Comparison of ENCODE assay signal across 10 mouse cellular contexts in genomic region chr5:102045177-102045576, GRCm38 (mm10). TPM values are rescaled to one million over a fixed set of nuclear protein-coding genes. Genes with fewer than 3 reads are reported as not detected.
A peak's percentile ranks its signal among the peaks of the same experiment; 100 is the strongest.
DNase-seq lines count a peak whose midpoint lies in the region; ATAC-seq lines count a peak whose summit lies in the region.
"Had no signal": no experiment of that assay in that cellular context is flagged by ENCODE, and none has a peak within 500 bp of the region (broad histone marks: within the 10 kb centered on the region; RNA-seq: fewer than 3 reads in every experiment).

No protein-coding gene starts in this region.

- WGBS in embryonic facial prominence, embryonic 14.5 days = 84% methylated on average over 8 of the region's 8 CpGs
- 93% methylated on average over 8 of the region's 8 CpGs for WGBS in embryonic facial prominence, embryonic 10.5 days
- 64% methylated on average over 8 of the region's 8 CpGs for WGBS in intestine, embryonic 15.5 days

- no peak overlapping the region for H3K4me2 ChIP-seq in embryonic facial prominence, embryonic 14.5 days (ENCODE audit: low read depth, low read length)
- no peak overlapping the region for H3K4me2 ChIP-seq in intestine, embryonic 15.5 days (replicated peaks)
- H3K4me2 ChIP-seq: embryonic facial prominence, embryonic 13.5 days had no signal

- H3K9ac ChIP-seq in embryonic facial prominence, embryonic 14.5 days (ENCODE audit: low read depth, low read length) = no peak overlapping the region
- no peak overlapping the region for H3K9ac ChIP-seq in intestine, embryonic 15.5 days
- H3K9ac ChIP-seq: embryonic facial prominence, embryonic 13.5 days had no signal

- no peak for ATAC-seq in embryonic facial prominence, embryonic 14.5 days (ENCODE audit: low read depth)
- ATAC-seq in intestine, embryonic 15.5 days = peak; percentile 57
- no peak for ATAC-seq in CD4-positive, CD25-positive, alpha-beta regulatory T cell, adult 4 months

- peaks cover 25% of the 10 kb centered on the region for H3K36me3 ChIP-seq in embryonic facial prominence, embryonic 14.5 days (ENCODE audit: control insufficient read depth, insufficient read depth, low read length)
- peaks cover 58% of the 10 kb centered on the region for H3K36me3 ChIP-seq in embryonic facial prominence, embryonic 10.5 days (replicated peaks)
- peaks cover 6% of the 10 kb centered on the region; the same call in 1 of the 2 replicates for H3K36me3 ChIP-seq in intestine, embryonic 15.5 days
- peaks cover 57% of the 10 kb centered on the region for H3K36me3 ChIP-seq in megakaryocyte, embryonic 14.5 days (replicated peaks; ENCODE audit: low read length)

- H3K27ac ChIP-seq in embryonic facial prominence, embryonic 14.5 days (replicated peaks; ENCODE audit: low read depth, low read length) = peak overlapping the region; percentile 58
- no peak overlapping the region for H3K27ac ChIP-seq in embryonic facial prominence, embryonic 10.5 days (replicated peaks)
- H3K27ac ChIP-seq in intestine, embryonic 15.5 days = peak overlapping the region; percentile 58; the same call in 1 of the 2 replicates
- H3K27ac ChIP-seq: embryonic facial prominence, embryonic 13.5 days; gastrocnemius, adult 2 months had no signal

- H3K4me3 ChIP-seq in embryonic facial prominence, embryonic 14.5 days (ENCODE audit: low read depth, low read length) = no peak overlapping the region
- no peak overlapping the region for H3K4me3 ChIP-seq in embryonic facial prominence, embryonic 10.5 days
- H3K4me3 ChIP-seq in intestine, embryonic 15.5 days (replicated peaks) = no peak overlapping the region
- H3K4me3 ChIP-seq in megakaryocyte, embryonic 14.5 days (replicated peaks) = peak overlapping the region; percentile 89
- H3K4me3 ChIP-seq: embryonic facial prominence, embryonic 13.5 days; gastrocnemius, adult 2 months had no signal

- DNase-seq in embryonic facial prominence, embryonic 14.5 days (ENCODE audit: low spot score) = peak; percentile 20
- no peak for DNase-seq in embryonic facial prominence, embryonic 10.5 days (ENCODE audit: low spot score)
- peak; percentile 32 to 44 for DNase-seq in lung, adult 18-20 months
- no peak for DNase-seq in lung, postnatal 14 days
- no peak for DNase-seq in right cerebral cortex, adult 18-20 months
- DNase-seq: gastrocnemius, adult 2 months had no signal

- H3K9me3 ChIP-seq in embryonic facial prominence, embryonic 14.5 days (ENCODE audit: control insufficient read depth, low read length) = no peaks in the 10 kb centered on the region
- no peaks in the 10 kb centered on the region for H3K9me3 ChIP-seq in embryonic facial prominence, embryonic 10.5 days
- no peaks in the 10 kb centered on the region for H3K9me3 ChIP-seq in intestine, embryonic 15.5 days
- peaks cover 18% of the 10 kb centered on the region for H3K9me3 ChIP-seq in megakaryocyte, embryonic 14.5 days
- H3K9me3 ChIP-seq: embryonic facial prominence, embryonic 13.5 days had no signal

- H3K4me1 ChIP-seq in embryonic facial prominence, embryonic 14.5 days (ENCODE audit: control insufficient read depth, insufficient read depth, low read length) = peaks cover 3% of the 10 kb centered on the region; the same call in 1 of the 2 replicates
- no peaks in the 10 kb centered on the region for H3K4me1 ChIP-seq in embryonic facial prominence, embryonic 10.5 days
- H3K4me1 ChIP-seq in intestine, embryonic 15.5 days (replicated peaks) = peaks cover 17% of the 10 kb centered on the region; the same call in 1 of the 2 replicates
- H3K4me1 ChIP-seq in megakaryocyte, embryonic 14.5 days = peaks cover 46% of the 10 kb centered on the region

- H3K27me3 ChIP-seq in embryonic facial prominence, embryonic 14.5 days (replicated peaks; ENCODE audit: control insufficient read depth, insufficient read depth, low read length) = no peaks in the 10 kb centered on the region
- no peaks in the 10 kb centered on the region for H3K27me3 ChIP-seq in embryonic facial prominence, embryonic 10.5 days (replicated peaks; ENCODE audit: low read depth, poor library complexity, severe bottlenecking)
- H3K27me3 ChIP-seq in intestine, embryonic 15.5 days (replicated peaks) = no peaks in the 10 kb centered on the region
- H3K27me3 ChIP-seq in megakaryocyte, embryonic 14.5 days (replicated peaks) = no peaks in the 10 kb centered on the region
- H3K27me3 ChIP-seq: embryonic facial prominence, embryonic 13.5 days had no signal

RNA-seq across cellular contexts. Expression of gene Wdfy3, which starts 24.5 kb away (rescaled TPM):
- polyA plus RNA-seq in embryonic facial prominence, embryonic 14.5 days (2014; fragmentation: Nextera tagmentation; extraction: Ambion mirVana) = 19.5 and 20.0 TPM in 2 replicates
- polyA plus RNA-seq in embryonic facial prominence, embryonic 10.5 days (2016; fragmentation: Nextera tagmentation; extraction: Ambion mirVana) = 17.0 and 17.2 TPM in 2 replicates
- polyA plus RNA-seq in intestine, embryonic 15.5 days (2015; fragmentation: Nextera tagmentation; extraction: Ambion mirVana) = 9.7 and 10.3 TPM in 2 replicates
- 4.3 and 4.7 TPM in 2 replicates for polyA plus RNA-seq in megakaryocyte, embryonic 14.5 days (2012; ENCODE audit: insufficient read depth, low replicate concordance)
- polyA plus RNA-seq in CD4-positive, CD25-positive, alpha-beta regulatory T cell, adult 4 months (2017; shearing (Covaris generic)) = under 1 TPM in 1 of 2 experiments, not detected in 1; 0.03 TPM

Comparison
In these comparisons a context has a peak if more than half of its experiments do, and no peak if none do; other contexts are left out.
1. DNase-seq: peak in embryonic facial prominence, embryonic 14.5 days (single experiment) and lung, adult 18-20 months (2 of 2); none in embryonic facial prominence, embryonic 10.5 days (single experiment), lung, postnatal 14 days (single experiment) and right cerebral cortex, adult 18-20 months (single experiment).